Mouse (Mus musculus) stomach, postnatal 0 days (tissue): ENCODE results near the gene Clcc1.

ENCODE experiments used
- CTCF ChIP-seq: IDR thresholded peaks from 2 replicates; pipeline ENCODE4 v1.5.1; 2016; ENCODE audit warnings: antibody characterized with exemption, low read depth, mild to moderate bottlenecking, moderate library complexity
- EP300 ChIP-seq: optimal IDR thresholded peaks from 2 replicates; pipeline ENCODE3; 2016; ENCODE audit warnings: antibody characterized with exemption

GRCm38 (mm10) chr3:108634761-108635160 lies 19.0 kb upstream of the Clcc1 start:
- TF ChIP-seq EP300 (no peak), CTCF (no peak)
